Mouse (Mus musculus) splenic B cell, adult 2 months (primary cell): ENCODE data around the gene Ccdc13.

Source experiments
- DNase-seq: peaks from one replicate; pipeline ENCODE4 v3.0.0-alpha.2; 2011; ENCODE audit warnings: low read depth, low spot score
- H3K27me3 ChIP-seq: 2 replicates; pipeline ENCODE4 v1.6.1; 2012; ENCODE audit warnings: mild to moderate bottlenecking, low read length, moderate library complexity, mixed read lengths; ENCODE audit not compliant: control insufficient read depth, poor library complexity, insufficient read depth, severe bottlenecking
- H3K36me3 ChIP-seq: 2 replicates; pipeline ENCODE4 v1.6.1; 2012; ENCODE audit warnings: mild to moderate bottlenecking, low read length, moderate library complexity, mixed read lengths; ENCODE audit not compliant: control insufficient read depth, poor library complexity, insufficient read depth, severe bottlenecking

The Ccdc13 gene

GRCm38 (mm10) chr9:121798887-121799520 is 40.3 kb downstream of the Ccdc13 start:
- Histone ChIP-seq H3K27me3 (no peaks in the 10 kb centered on the region), H3K36me3 (no peaks in the 10 kb centered on the region)
- no peak for DNase-seq

GRCm38 (mm10) chr9:121797722-121798121 is 41.5 kb downstream of the Ccdc13 start:
- no peak for DNase-seq
- no peaks in the 10 kb centered on the region for H3K36me3 ChIP-seq
- H3K27me3 ChIP-seq = no peaks in the 10 kb centered on the region

GRCm38 (mm10) chr9:121794972-121795539 is 44.2 kb downstream of the Ccdc13 start:
- Histone ChIP-seq H3K36me3 (no peaks in the 10 kb centered on the region), H3K27me3 (no peaks in the 10 kb centered on the region)
- no peak for DNase-seq

GRCm38 (mm10) chr9:121791757-121792521 is 47.3 kb downstream of the Ccdc13 start, which contains the start of gene Hhatl:
Gene Hhatl, minus strand, starts transcription at chr9:121792507.
- Histone ChIP-seq H3K27me3 (no peaks in the 10 kb centered on the region), H3K36me3 (no peaks in the 10 kb centered on the region)
- no peak for DNase-seq

- H3K36me3 ChIP-seq = no peaks in the 10 kb centered on the region
- peak; percentile 37 for DNase-seq
Measured at GRCm38 (mm10) chr9:121791206-121791605, 48.1 kb downstream of the Ccdc13 start.

GRCm38 (mm10) chr9:121786359-121786758 is 52.9 kb downstream of the Ccdc13 start:
- no peaks in the 10 kb centered on the region for H3K36me3 ChIP-seq
- DNase-seq = no peak

More at GRCm38 (mm10) chr9:121791206-121791605, 48.1 kb downstream of the Ccdc13 start:
- no peaks in the 10 kb centered on the region for H3K27me3 ChIP-seq

GRCm38 (mm10) chr9:121785261-121785660 is 54.0 kb downstream of the Ccdc13 start:
- DNase-seq = no peak
- Histone ChIP-seq H3K36me3 (no peaks in the 10 kb centered on the region), H3K27me3 (no peaks in the 10 kb centered on the region)

More at GRCm38 (mm10) chr9:121786359-121786758, 52.9 kb downstream of the Ccdc13 start:
- no peaks in the 10 kb centered on the region for H3K27me3 ChIP-seq

GRCm38 (mm10) chr9:121784801-121785200 is 54.5 kb downstream of the Ccdc13 start:
- no peaks in the 10 kb centered on the region for H3K27me3 ChIP-seq
- no peak for DNase-seq
- no peaks in the 10 kb centered on the region for H3K36me3 ChIP-seq

- Histone ChIP-seq H3K27me3 (no peaks in the 10 kb centered on the region), H3K36me3 (no peaks in the 10 kb centered on the region)
- no peak for DNase-seq
Measured at GRCm38 (mm10) chr9:121778066-121778624, 61.1 kb downstream of the Ccdc13 start.

- no peaks in the 10 kb centered on the region for H3K36me3 ChIP-seq
- no peak for DNase-seq
- no peaks in the 10 kb centered on the region for H3K27me3 ChIP-seq
Measured at GRCm38 (mm10) chr9:121777484-121778065, 61.7 kb downstream of the Ccdc13 start, which contains the start of gene Klhl40. Gene Klhl40, plus strand, starts transcription at chr9:121777607.

- H3K36me3 ChIP-seq = no peaks in the 10 kb centered on the region
- DNase-seq = no peak
- H3K27me3 ChIP-seq = no peaks in the 10 kb centered on the region
Measured at GRCm38 (mm10) chr9:121776511-121776910, 62.8 kb downstream of the Ccdc13 start.

- Histone ChIP-seq H3K27me3 (no peaks in the 10 kb centered on the region), H3K36me3 (no peaks in the 10 kb centered on the region)
- no peak for DNase-seq
Measured at GRCm38 (mm10) chr9:121775951-121776350, 63.3 kb downstream of the Ccdc13 start.

GRCm38 (mm10) chr9:121772412-121772811 is 66.8 kb downstream of the Ccdc13 start:
- Histone ChIP-seq H3K27me3 (no peaks in the 10 kb centered on the region), H3K36me3 (no peaks in the 10 kb centered on the region)
- DNase-seq = no peak

- no peaks in the 10 kb centered on the region for H3K36me3 ChIP-seq
- no peaks in the 10 kb centered on the region for H3K27me3 ChIP-seq
Measured at GRCm38 (mm10) chr9:121765166-121765855, 74.0 kb downstream of the Ccdc13 start.

More at GRCm38 (mm10) chr9:121765166-121765855, 74.0 kb downstream of the Ccdc13 start:
- no peak for DNase-seq
